Mouse (Mus musculus): ENCODE results near the gene Slc52a3.

- TF ChIP-seq GATA1 (IDR thresholded peaks at IDR 0.05; ENCODE audit: low read length) (no peak), TAL1 (IDR thresholded peaks at IDR 0.05; ENCODE audit: low read length) (no peak)
These were observed 15.0 kb upstream of the Slc52a3 start for GRCm38 (mm10) chr2:151981268-151981667.

All from erythroblast, embryonic 14.5 days (primary cell).